Mouse (Mus musculus): ENCODE data around the gene Rin2. TPM values are rescaled to one million over a fixed set of nuclear protein-coding genes. Genes with fewer than 3 reads are reported as not detected.
A peak's percentile ranks its signal among the peaks of the same experiment; 100 is the strongest.

Gene Rin2
- total RNA-seq, 2 experiments from 2014 or later: 18.5 to 29.1 TPM

GRCm38 (mm10) chr2:145822013-145822782 is 147.2 kb downstream of the Rin2 start:
- peak; percentile 33 to 48 for DNase-seq
- intact Hi-C loops (cut with DNase I): no loop called here

GRCm38 (mm10) chr2:145822783-145823729 is 148.0 kb downstream of the Rin2 start:
- intact Hi-C loops (cut with DNase I): no loop called here
- DNase-seq: no peak

- intact Hi-C loops (cut with DNase I): no loop called here
- no peak for DNase-seq
These were observed 149.7 kb downstream of the Rin2 start for GRCm38 (mm10) chr2:145824749-145825148.

GRCm38 (mm10) chr2:145825221-145825620 is 150.2 kb downstream of the Rin2 start:
- intact Hi-C loops (cut with DNase I): no loop called here
- no peak for DNase-seq

GRCm38 (mm10) chr2:145827930-145828329 is 152.9 kb downstream of the Rin2 start:
- no peak for DNase-seq
- intact Hi-C loops (cut with DNase I): no loop called here

GRCm38 (mm10) chr2:145828603-145829002 is 153.6 kb downstream of the Rin2 start:
- DNase-seq: no peak
- intact Hi-C loops (cut with DNase I): no loop called here

- DNase-seq: no peak
- intact Hi-C loops (cut with DNase I): no loop called here
These were observed 154.2 kb downstream of the Rin2 start for GRCm38 (mm10) chr2:145829231-145829630.

GRCm38 (mm10) chr2:145830417-145830816 is 155.4 kb downstream of the Rin2 start:
- DNase-seq: no peak
- intact Hi-C loops (cut with DNase I): no loop called here

- peak; percentile 65 to 73 for DNase-seq
- intact Hi-C loops (cut with DNase I): loop anchor here (2.0 kb wide), 1 partner anchor 53 kb away; no protein-coding TSS in a partner anchor
These were observed 157.2 kb downstream of the Rin2 start for GRCm38 (mm10) chr2:145831949-145832835.

- peak in 1 of 2 experiments; percentile 20 for DNase-seq
- intact Hi-C loops (cut with DNase I): loop anchor here (2.0 kb wide), 1 partner anchor 52 kb away; no protein-coding TSS in a partner anchor
These were observed 157.8 kb downstream of the Rin2 start for GRCm38 (mm10) chr2:145832836-145833221.

GRCm38 (mm10) chr2:145833341-145833740 is 158.3 kb downstream of the Rin2 start:
- intact Hi-C loops (cut with DNase I): loop anchor here (2.0 kb wide), 1 partner anchor 51 kb away; no protein-coding TSS in a partner anchor
- peak in 1 of 2 experiments; percentile 24 for DNase-seq

GRCm38 (mm10) chr2:145835920-145836319 is 160.9 kb downstream of the Rin2 start:
- intact Hi-C loops (cut with DNase I): no loop called here
- DNase-seq: no peak

- no peak for DNase-seq
- intact Hi-C loops (cut with DNase I): no loop called here
These were observed 163.7 kb downstream of the Rin2 start for GRCm38 (mm10) chr2:145838675-145839074.

GRCm38 (mm10) chr2:145839565-145840315 is 164.7 kb downstream of the Rin2 start:
- DNase-seq: no peak
- intact Hi-C loops (cut with DNase I): no loop called here

- DNase-seq: no peak
- intact Hi-C loops (cut with DNase I): no loop called here
These were observed 165.3 kb downstream of the Rin2 start for GRCm38 (mm10) chr2:145840320-145840719.

GRCm38 (mm10) chr2:145840910-145841870 is 166.2 kb downstream of the Rin2 start:
- DNase-seq: no peak
- intact Hi-C loops (cut with DNase I): no loop called here

GRCm38 (mm10) chr2:145843322-145843721 is 168.3 kb downstream of the Rin2 start:
- DNase-seq: no peak
- intact Hi-C loops (cut with DNase I): no loop called here

GRCm38 (mm10) chr2:145846595-145846994 is 171.6 kb downstream of the Rin2 start:
- intact Hi-C loops (cut with DNase I): no loop called here
- no peak for DNase-seq

All from heart, postnatal 10 days (tissue).